Mouse (Mus musculus) left cerebral cortex, postnatal 4 days (tissue): ENCODE data around the gene Gbx2. TPM values are rescaled to one million over a fixed set of nuclear protein-coding genes. Genes with fewer than 3 reads are reported as not detected.

Experiments used
- DNase-seq: peaks from one replicate; pipeline ENCODE4 v3.0.0-alpha.2; 2022
- intact Hi-C: fragments of 180-260 bp; cut with DNase I; formaldehyde crosslinking; loops from one replicate; pipeline ENCODE4 v1.15.1; 2025
- total RNA-seq, 2 experiments: library from RNA; stranded (reverse); gene quantifications; 2 replicates each; pipeline ENCODE4 v1.2.3; 2021

The Gbx2 gene
- total RNA-seq, 2 experiments from 2014 or later = 0.28 to 0.95 TPM

DNA sequence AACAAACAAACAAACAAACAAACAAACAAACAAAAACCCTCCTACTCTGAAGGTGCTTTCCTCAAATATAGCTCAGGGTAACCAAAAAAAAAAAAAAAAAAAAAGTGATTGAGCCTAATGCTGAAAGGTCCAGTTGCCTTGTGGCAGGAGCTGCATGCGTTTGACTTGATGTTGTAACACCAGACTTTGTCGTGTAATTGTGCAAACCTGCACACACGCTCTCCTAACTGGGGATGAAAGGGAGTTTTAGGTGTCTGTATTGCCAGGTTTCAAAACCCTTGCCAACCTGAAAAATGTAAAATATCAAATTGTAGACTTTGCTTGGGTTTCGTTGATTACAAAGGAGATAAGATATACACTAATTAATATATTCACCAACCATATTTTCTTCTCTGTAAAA is 17.4 kb downstream of the Gbx2 start:
- intact Hi-C loops = no loop called here
- DNase-seq = no peak

- intact Hi-C loops = no loop called here
- DNase-seq = peak; percentile 61
Measured at GRCm38 (mm10) chr1:89912392-89912791, 18.6 kb downstream of the Gbx2 start.

GRCm38 (mm10) chr1:89909796-89910195 is 21.2 kb downstream of the Gbx2 start:
- DNase-seq = no peak
- intact Hi-C loops = no loop called here

GRCm38 (mm10) chr1:89902641-89903040 is 28.3 kb downstream of the Gbx2 start:
- intact Hi-C loops = no loop called here
- DNase-seq = no peak

DNA sequence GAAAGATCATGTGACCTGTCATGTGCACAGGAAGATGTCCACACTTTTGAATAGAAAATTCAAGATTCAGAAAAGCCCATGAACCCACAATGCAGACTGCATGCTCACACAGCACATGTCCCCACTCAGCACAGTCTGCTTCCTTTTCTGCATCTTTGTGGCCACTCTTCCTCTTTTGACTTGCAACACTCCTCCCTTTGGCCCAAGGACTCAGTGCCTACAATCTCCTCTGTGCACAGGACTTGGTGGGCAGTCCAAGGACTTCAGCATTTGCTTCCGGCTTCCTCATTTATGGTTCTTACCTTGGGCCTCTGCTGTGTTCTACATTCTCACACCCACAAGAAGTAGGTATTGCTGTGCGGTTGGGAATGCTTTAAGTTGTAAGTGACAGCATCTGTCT is 28.7 kb downstream of the Gbx2 start:
- no peak for DNase-seq
- intact Hi-C loops = no loop called here

GRCm38 (mm10) chr1:89901381-89901780 is 29.6 kb downstream of the Gbx2 start:
- DNase-seq = no peak
- intact Hi-C loops = no loop called here

- DNase-seq = no peak
- intact Hi-C loops = no loop called here
Measured at GRCm38 (mm10) chr1:89899761-89900445, 31.1 kb downstream of the Gbx2 start.

GRCm38 (mm10) chr1:89899036-89899435 is 31.9 kb downstream of the Gbx2 start:
- intact Hi-C loops = no loop called here
- no peak for DNase-seq

DNA sequence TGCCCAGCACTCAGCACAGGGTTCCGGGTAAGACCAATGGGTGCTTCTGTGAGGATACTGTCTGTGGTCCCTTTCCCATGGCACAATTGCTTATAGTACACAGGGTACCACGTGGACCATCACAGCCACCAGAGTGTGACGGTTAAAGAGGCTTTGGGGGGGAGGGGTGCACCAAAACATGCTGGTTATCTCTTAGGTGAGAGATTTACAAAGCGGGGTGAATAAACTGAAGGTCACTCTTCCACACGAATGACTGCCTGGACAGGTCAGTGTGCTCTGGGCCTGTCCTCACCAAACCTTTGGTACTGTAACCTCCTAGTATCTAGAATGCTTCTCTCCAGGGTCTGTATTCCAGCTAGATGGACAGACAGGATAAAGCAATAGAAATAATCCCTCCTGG is 35.2 kb downstream of the Gbx2 start:
- DNase-seq = no peak
- intact Hi-C loops = no loop called here

- DNase-seq = peak; percentile 32
- intact Hi-C loops = no loop called here
Measured at GRCm38 (mm10) chr1:89892281-89892680, 38.7 kb downstream of the Gbx2 start.

DNA sequence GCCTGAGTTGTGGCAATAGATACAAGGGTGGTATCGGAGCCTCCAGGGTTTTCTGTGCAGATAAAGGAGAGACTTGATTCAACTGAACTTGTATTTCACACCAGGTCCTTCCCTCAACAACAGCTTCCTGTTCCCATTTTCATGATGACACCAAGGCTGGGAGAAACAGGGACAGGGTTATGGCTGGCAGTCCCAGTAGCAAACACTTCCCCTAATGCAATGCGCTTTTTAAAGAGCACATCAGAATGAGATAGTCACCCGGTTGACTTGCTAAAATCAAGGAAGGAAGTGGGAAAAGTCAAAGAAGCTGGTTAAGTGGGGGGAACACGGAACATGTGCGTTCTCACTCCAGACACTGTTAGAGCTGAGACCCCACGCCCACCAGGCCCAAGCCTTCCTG is 39.6 kb downstream of the Gbx2 start:
- intact Hi-C loops = no loop called here
- no peak for DNase-seq

DNA sequence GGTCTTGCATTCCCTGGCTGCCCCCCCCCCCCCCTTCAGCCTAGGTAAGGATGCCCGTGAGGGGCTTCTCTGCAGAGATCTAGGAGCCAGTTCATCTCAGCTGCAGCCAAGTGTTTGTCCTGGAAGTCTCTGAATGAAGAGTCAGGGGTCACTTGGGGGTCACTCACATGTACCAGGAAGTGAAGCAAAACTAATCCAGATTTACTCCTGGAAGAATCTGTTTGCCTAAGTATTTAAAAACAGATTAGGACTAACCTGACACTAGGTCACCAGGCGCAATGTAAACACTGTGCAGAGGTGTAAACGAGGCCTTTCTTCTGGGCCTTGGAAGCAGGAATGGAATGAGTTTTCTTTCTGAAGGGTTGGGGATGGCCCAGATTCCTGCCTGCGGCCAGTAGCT is 45.3 kb downstream of the Gbx2 start:
- intact Hi-C loops = no loop called here
- no peak for DNase-seq

- DNase-seq = no peak
- intact Hi-C loops = no loop called here
Measured at GRCm38 (mm10) chr1:89884335-89884734, 46.6 kb downstream of the Gbx2 start.

GRCm38 (mm10) chr1:89880834-89881233 is 50.1 kb downstream of the Gbx2 start:
- no peak for DNase-seq
- intact Hi-C loops = no loop called here

GRCm38 (mm10) chr1:89880193-89880592 is 50.8 kb downstream of the Gbx2 start:
- no peak for DNase-seq
- intact Hi-C loops = no loop called here

DNA sequence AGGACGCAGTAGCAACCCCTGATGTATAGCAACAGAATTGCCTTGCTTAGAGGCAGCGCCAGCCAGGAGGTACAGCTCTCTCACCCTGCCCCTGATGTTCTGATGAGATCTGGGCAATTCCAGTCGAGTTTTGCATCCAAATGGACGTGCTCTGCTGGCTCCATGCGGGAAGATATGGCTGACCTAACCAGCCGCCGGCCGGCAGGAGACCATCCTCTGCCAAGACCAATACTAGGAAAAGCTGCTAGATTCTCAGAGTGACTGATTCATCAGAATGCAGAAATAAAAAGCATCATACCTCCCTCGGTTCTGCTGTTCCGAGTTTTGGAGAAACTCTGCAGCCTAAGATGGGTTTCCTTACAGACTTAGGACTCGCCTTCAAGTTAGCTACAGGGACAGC is 52.5 kb downstream of the Gbx2 start:
- no peak for DNase-seq
- intact Hi-C loops = no loop called here

Other genes starting within 250 kb of the Gbx2 start
- under 1 TPM; 0.44 to 0.60 TPM for gene Asb18, start 83.5 kb upstream of the Gbx2 start, total RNA-seq
- gene Iqca, start 222.2 kb upstream of the Gbx2 start, total RNA-seq = under 1 TPM; 0.79 to 0.88 TPM